Mouse (Mus musculus): ENCODE results near the gene Tnfaip2. TPM values are rescaled to one million over a fixed set of nuclear protein-coding genes. Genes with fewer than 3 reads are reported as not detected.

The Tnfaip2 gene
- polyA plus RNA-seq, 1 experiment from 2014 or later, result 11.2 TPM

DNA sequence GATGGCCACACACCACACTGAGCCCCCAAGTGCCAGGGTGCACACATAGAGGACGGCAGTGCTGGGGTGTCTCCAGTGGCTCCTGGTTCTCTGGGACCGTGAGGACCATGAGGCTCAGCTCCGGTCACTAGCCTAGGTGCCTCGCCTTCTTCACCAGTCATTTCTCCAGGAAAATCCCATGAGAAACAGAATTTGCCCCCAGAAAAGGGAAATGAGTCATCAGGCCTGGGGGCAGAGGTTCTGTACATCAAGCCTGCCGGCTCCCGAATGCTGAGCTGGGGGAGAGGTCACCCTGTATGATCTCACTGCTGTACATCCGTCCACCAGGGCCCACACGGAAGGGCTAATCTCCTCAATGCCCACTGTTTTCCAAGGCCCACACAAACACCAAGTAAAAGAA, 13.6 kb downstream of the Tnfaip2 start:
- no peaks in the 10 kb centered on the region for H3K36me3 ChIP-seq (ENCODE audit: control insufficient read depth, insufficient read depth, low read length)
- H3K9ac ChIP-seq (ENCODE audit: low read length), result no peak overlapping the region
- peaks cover 3% of the 10 kb centered on the region for H3K27me3 ChIP-seq (ENCODE audit: control insufficient read depth, insufficient read depth, low read length)
- no peak for ATAC-seq (ENCODE audit: insufficient read depth, low FRiP score)
- no peaks in the 10 kb centered on the region for H3K9me3 ChIP-seq (replicated peaks; ENCODE audit: control insufficient read depth, low read length)
- no peak overlapping the region for H3K4me2 ChIP-seq (ENCODE audit: low read depth, low read length)
- no peak overlapping the region for H3K4me3 ChIP-seq (replicated peaks; ENCODE audit: low read length)
- peaks cover 21% of the 10 kb centered on the region for H3K4me1 ChIP-seq (ENCODE audit: control insufficient read depth, insufficient read depth, low read length)
- no peak overlapping the region for H3K27ac ChIP-seq (ENCODE audit: low read length)
- 59% methylated on average over 8 of the region's 8 CpGs for whole genome bisulfite sequencing

GRCm38 (mm10) chr12:111457742-111458141, 15.5 kb downstream of the Tnfaip2 start:
- Histone ChIP-seq H3K4me1 (ENCODE audit: control insufficient read depth, insufficient read depth, low read length) (peaks cover 21% of the 10 kb centered on the region), H3K4me2 (ENCODE audit: low read depth, low read length) (no peak overlapping the region), H3K27ac (ENCODE audit: low read length) (no peak overlapping the region), H3K9ac (ENCODE audit: low read length) (no peak overlapping the region), H3K4me3 (replicated peaks; ENCODE audit: low read length) (no peak overlapping the region), H3K27me3 (ENCODE audit: control insufficient read depth, insufficient read depth, low read length) (no peaks in the 10 kb centered on the region), H3K9me3 (replicated peaks; ENCODE audit: control insufficient read depth, low read length) (no peaks in the 10 kb centered on the region), H3K36me3 (ENCODE audit: control insufficient read depth, insufficient read depth, low read length) (no peaks in the 10 kb centered on the region)
- WGBS, result 68% methylated on average over 1 of the region's 1 CpGs
- ATAC-seq (ENCODE audit: insufficient read depth, low FRiP score), result no peak

DNA sequence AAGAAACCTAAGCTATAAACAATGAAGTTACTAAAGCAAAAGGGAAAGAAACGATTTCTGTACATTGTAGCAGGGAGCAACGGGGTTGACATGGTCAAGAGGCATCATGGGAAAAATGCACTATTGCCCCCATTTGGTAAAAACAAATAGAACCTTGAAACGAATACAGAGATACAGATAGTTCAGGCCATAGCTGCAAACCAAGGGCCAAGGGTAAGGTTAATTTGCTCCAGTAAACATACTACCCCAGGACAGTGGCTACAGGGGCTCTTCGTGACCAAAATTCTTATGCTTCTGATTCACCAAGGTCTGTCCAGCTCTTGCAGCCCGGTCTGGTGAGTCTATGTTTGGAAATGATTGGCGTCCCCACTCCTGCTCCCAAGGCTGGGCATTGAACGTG, 21.3 kb downstream of the Tnfaip2 start:
- H3K27ac ChIP-seq (ENCODE audit: low read length), result no peak overlapping the region
- no peaks in the 10 kb centered on the region for H3K4me1 ChIP-seq (ENCODE audit: control insufficient read depth, insufficient read depth, low read length)
- no peak for ATAC-seq (ENCODE audit: insufficient read depth, low FRiP score)
- H3K9ac ChIP-seq (ENCODE audit: low read length), result no peak overlapping the region
- H3K4me3 ChIP-seq (replicated peaks; ENCODE audit: low read length), result no peak overlapping the region
- 70% methylated on average over 7 of the region's 7 CpGs for WGBS
- H3K9me3 ChIP-seq (replicated peaks; ENCODE audit: control insufficient read depth, low read length), result no peaks in the 10 kb centered on the region
- no peaks in the 10 kb centered on the region for H3K27me3 ChIP-seq (ENCODE audit: control insufficient read depth, insufficient read depth, low read length)
- no peaks in the 10 kb centered on the region for H3K36me3 ChIP-seq (ENCODE audit: control insufficient read depth, insufficient read depth, low read length)
- H3K4me2 ChIP-seq (ENCODE audit: low read depth, low read length), result no peak overlapping the region

GRCm38 (mm10) chr12:111466369-111466768, 24.1 kb downstream of the Tnfaip2 start:
- no peaks in the 10 kb centered on the region for H3K27me3 ChIP-seq (ENCODE audit: control insufficient read depth, insufficient read depth, low read length)
- H3K27ac ChIP-seq (ENCODE audit: low read length), result no peak overlapping the region
- no peak overlapping the region for H3K4me3 ChIP-seq (replicated peaks; ENCODE audit: low read length)
- no peaks in the 10 kb centered on the region for H3K9me3 ChIP-seq (replicated peaks; ENCODE audit: control insufficient read depth, low read length)
- H3K36me3 ChIP-seq (ENCODE audit: control insufficient read depth, insufficient read depth, low read length), result no peaks in the 10 kb centered on the region
- no peak for ATAC-seq (ENCODE audit: insufficient read depth, low FRiP score)
- no peak overlapping the region for H3K9ac ChIP-seq (ENCODE audit: low read length)
- no peaks in the 10 kb centered on the region for H3K4me1 ChIP-seq (ENCODE audit: control insufficient read depth, insufficient read depth, low read length)
- WGBS, result 91% methylated on average over 3 of the region's 3 CpGs
- no peak overlapping the region for H3K4me2 ChIP-seq (ENCODE audit: low read depth, low read length)

GRCm38 (mm10) chr12:111468206-111468605, 25.9 kb downstream of the Tnfaip2 start:
- Histone ChIP-seq H3K9ac (ENCODE audit: low read length) (no peak overlapping the region), H3K4me1 (ENCODE audit: control insufficient read depth, insufficient read depth, low read length) (no peaks in the 10 kb centered on the region), H3K4me3 (replicated peaks; ENCODE audit: low read length) (no peak overlapping the region), H3K27ac (ENCODE audit: low read length) (no peak overlapping the region), H3K4me2 (ENCODE audit: low read depth, low read length) (no peak overlapping the region), H3K36me3 (ENCODE audit: control insufficient read depth, insufficient read depth, low read length) (no peaks in the 10 kb centered on the region), H3K9me3 (replicated peaks; ENCODE audit: control insufficient read depth, low read length) (no peaks in the 10 kb centered on the region), H3K27me3 (ENCODE audit: control insufficient read depth, insufficient read depth, low read length) (no peaks in the 10 kb centered on the region)
- 79% methylated on average over 7 of the region's 7 CpGs for WGBS
- no peak for ATAC-seq (ENCODE audit: insufficient read depth, low FRiP score)

DNA sequence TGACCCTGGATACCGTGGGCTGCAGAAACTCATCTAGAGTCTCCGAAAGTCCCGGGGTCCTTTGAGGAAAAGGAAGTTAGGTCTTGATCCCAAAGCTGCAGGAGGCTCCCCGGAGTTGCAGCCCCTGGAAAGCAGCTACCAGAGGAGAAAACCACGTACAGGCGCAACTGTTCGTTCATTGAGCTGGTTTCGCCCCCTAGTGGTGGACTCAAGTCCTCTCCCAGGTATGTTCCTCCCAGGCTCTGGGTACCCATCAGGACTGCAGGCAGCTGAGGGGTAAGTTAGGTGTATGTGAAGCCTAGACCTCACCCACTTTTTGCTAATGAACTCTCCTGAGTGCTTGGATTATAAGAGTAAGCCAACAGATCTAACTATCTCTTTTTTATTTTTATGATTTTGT, 27.2 kb downstream of the Tnfaip2 start:
- Histone ChIP-seq H3K27me3 (ENCODE audit: control insufficient read depth, insufficient read depth, low read length) (no peaks in the 10 kb centered on the region), H3K9me3 (replicated peaks; ENCODE audit: control insufficient read depth, low read length) (no peaks in the 10 kb centered on the region), H3K4me1 (ENCODE audit: control insufficient read depth, insufficient read depth, low read length) (no peaks in the 10 kb centered on the region), H3K27ac (ENCODE audit: low read length) (no peak overlapping the region), H3K4me2 (ENCODE audit: low read depth, low read length) (no peak overlapping the region), H3K9ac (ENCODE audit: low read length) (no peak overlapping the region), H3K4me3 (replicated peaks; ENCODE audit: low read length) (no peak overlapping the region), H3K36me3 (ENCODE audit: control insufficient read depth, insufficient read depth, low read length) (no peaks in the 10 kb centered on the region)
- ATAC-seq (ENCODE audit: insufficient read depth, low FRiP score), result peak; percentile 61; the same call in 1 of the 2 replicates
- WGBS, result 10% methylated on average over 8 of the region's 8 CpGs

DNA sequence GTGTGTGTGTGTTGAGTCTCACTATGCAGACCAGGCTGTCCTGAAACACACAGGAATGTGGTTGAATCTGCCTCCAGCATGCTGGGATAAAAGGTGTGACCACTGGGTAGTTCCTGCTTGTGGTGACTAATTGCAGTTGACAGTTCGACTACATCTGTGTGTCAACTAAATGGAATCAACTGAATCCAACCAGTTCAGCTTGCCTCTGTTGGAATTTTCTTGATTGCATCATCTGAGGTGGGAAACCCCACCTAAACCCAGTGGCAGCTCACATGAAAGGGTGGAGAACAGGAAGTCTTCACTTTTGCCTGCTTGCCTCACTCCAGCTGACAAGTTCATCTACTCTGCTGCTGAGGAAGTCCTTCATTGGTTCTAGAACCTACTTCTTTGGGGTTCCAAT, 28.9 kb downstream of the Tnfaip2 start:
- Histone ChIP-seq H3K36me3 (ENCODE audit: control insufficient read depth, insufficient read depth, low read length) (no peaks in the 10 kb centered on the region), H3K4me2 (ENCODE audit: low read depth, low read length) (no peak overlapping the region), H3K4me1 (ENCODE audit: control insufficient read depth, insufficient read depth, low read length) (no peaks in the 10 kb centered on the region), H3K27me3 (ENCODE audit: control insufficient read depth, insufficient read depth, low read length) (no peaks in the 10 kb centered on the region), H3K9me3 (replicated peaks; ENCODE audit: control insufficient read depth, low read length) (no peaks in the 10 kb centered on the region), H3K4me3 (replicated peaks; ENCODE audit: low read length) (no peak overlapping the region), H3K9ac (ENCODE audit: low read length) (no peak overlapping the region), H3K27ac (ENCODE audit: low read length) (no peak overlapping the region)
- WGBS, result 61% methylated on average over 1 of the region's 1 CpGs
- no peak for ATAC-seq (ENCODE audit: insufficient read depth, low FRiP score)

DNA sequence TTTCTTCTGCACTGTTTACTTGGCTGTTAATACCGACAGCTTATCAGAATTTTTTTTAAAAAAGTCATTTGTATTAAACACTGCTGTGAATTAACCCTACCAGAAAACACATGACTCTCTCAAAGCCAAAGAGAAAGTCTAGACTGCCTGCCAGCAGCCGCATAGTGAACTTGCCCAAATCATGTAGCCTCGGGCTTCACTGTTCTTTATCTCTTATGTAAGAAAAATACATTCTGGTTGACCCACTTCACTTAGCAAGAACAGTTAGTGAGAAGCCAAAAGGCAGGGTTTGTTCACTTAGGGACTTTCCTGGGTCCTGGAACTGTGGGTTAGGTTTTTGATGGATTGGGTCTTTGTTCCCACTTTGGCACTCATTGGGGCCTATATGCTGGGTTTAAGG, 29.5 kb downstream of the Tnfaip2 start:
- H3K9ac ChIP-seq (ENCODE audit: low read length), result no peak overlapping the region
- H3K27ac ChIP-seq (ENCODE audit: low read length), result no peak overlapping the region
- no peaks in the 10 kb centered on the region for H3K9me3 ChIP-seq (replicated peaks; ENCODE audit: control insufficient read depth, low read length)
- H3K4me1 ChIP-seq (ENCODE audit: control insufficient read depth, insufficient read depth, low read length), result no peaks in the 10 kb centered on the region
- ATAC-seq (ENCODE audit: insufficient read depth, low FRiP score), result no peak
- H3K4me2 ChIP-seq (ENCODE audit: low read depth, low read length), result no peak overlapping the region
- 60% methylated on average over 3 of the region's 3 CpGs for WGBS
- H3K27me3 ChIP-seq (ENCODE audit: control insufficient read depth, insufficient read depth, low read length), result no peaks in the 10 kb centered on the region
- H3K36me3 ChIP-seq (ENCODE audit: control insufficient read depth, insufficient read depth, low read length), result no peaks in the 10 kb centered on the region
- no peak overlapping the region for H3K4me3 ChIP-seq (replicated peaks; ENCODE audit: low read length)

GRCm38 (mm10) chr12:111472886-111473285, 30.6 kb downstream of the Tnfaip2 start:
- no peaks in the 10 kb centered on the region for H3K27me3 ChIP-seq (ENCODE audit: control insufficient read depth, insufficient read depth, low read length)
- H3K9me3 ChIP-seq (replicated peaks; ENCODE audit: control insufficient read depth, low read length), result no peaks in the 10 kb centered on the region
- no peaks in the 10 kb centered on the region for H3K4me1 ChIP-seq (ENCODE audit: control insufficient read depth, insufficient read depth, low read length)
- ATAC-seq (ENCODE audit: insufficient read depth, low FRiP score), result no peak
- no peak overlapping the region for H3K4me3 ChIP-seq (replicated peaks; ENCODE audit: low read length)
- H3K9ac ChIP-seq (ENCODE audit: low read length), result no peak overlapping the region
- no peaks in the 10 kb centered on the region for H3K36me3 ChIP-seq (ENCODE audit: control insufficient read depth, insufficient read depth, low read length)
- 67% methylated on average over 5 of the region's 5 CpGs for WGBS
- no peak overlapping the region for H3K27ac ChIP-seq (ENCODE audit: low read length)
- H3K4me2 ChIP-seq (ENCODE audit: low read depth, low read length), result no peak overlapping the region

DNA sequence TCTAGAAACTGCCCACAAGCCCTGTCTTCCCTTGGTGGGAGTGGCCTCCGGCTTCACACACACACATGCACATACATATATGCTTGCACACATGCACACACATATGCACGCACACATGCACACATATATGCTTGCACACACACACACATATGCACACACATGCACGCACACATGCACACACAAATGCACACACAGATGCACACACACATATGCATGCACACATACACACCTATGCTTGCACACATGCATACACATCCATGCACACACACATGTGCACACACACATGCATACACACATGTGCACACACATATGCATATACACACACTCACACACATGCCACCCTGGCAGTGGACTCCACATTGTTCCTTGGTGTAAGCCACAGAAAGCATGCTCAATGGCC, 32.1 kb downstream of the Tnfaip2 start:
- Histone ChIP-seq H3K9ac (ENCODE audit: low read length) (no peak overlapping the region), H3K4me3 (replicated peaks; ENCODE audit: low read length) (no peak overlapping the region), H3K27ac (ENCODE audit: low read length) (peak overlapping the region; percentile 30; the same call in 1 of the 2 replicates), H3K4me1 (ENCODE audit: control insufficient read depth, insufficient read depth, low read length) (no peaks in the 10 kb centered on the region), H3K4me2 (ENCODE audit: low read depth, low read length) (no peak overlapping the region), H3K36me3 (ENCODE audit: control insufficient read depth, insufficient read depth, low read length) (no peaks in the 10 kb centered on the region), H3K27me3 (ENCODE audit: control insufficient read depth, insufficient read depth, low read length) (no peaks in the 10 kb centered on the region), H3K9me3 (replicated peaks; ENCODE audit: control insufficient read depth, low read length) (no peaks in the 10 kb centered on the region)
- ATAC-seq (ENCODE audit: insufficient read depth, low FRiP score), result no peak
- WGBS, result 92% methylated on average over 3 of the region's 3 CpGs

All from stomach, embryonic 16.5 days (tissue).